Mouse (Mus musculus) retina, postnatal 1 day (tissue): ENCODE results near the gene Timm50.

Experiments
- DNase-seq: peaks from one replicate; pipeline ENCODE4 v3.0.0-alpha.2; 2012

The Timm50 gene

GRCm38 (mm10) chr7:28311926-28312543 is at the start of gene Timm50:
Gene Timm50 (minus strand): TSS chr7:28312072.
- peak; percentile 99 for DNase-seq

- no peak for DNase-seq
Observed at GRCm38 (mm10) chr7:28360291-28360690, 48.4 kb upstream of the Timm50 start.

- no peak for DNase-seq
Observed at GRCm38 (mm10) chr7:28359854-28360253, 48.0 kb upstream of the Timm50 start.

GRCm38 (mm10) chr7:28358431-28358830 is 46.6 kb upstream of the Timm50 start:
- no peak for DNase-seq

- DNase-seq = peak; percentile 59
Observed at GRCm38 (mm10) chr7:28357984-28358383, 46.1 kb upstream of the Timm50 start.

GRCm38 (mm10) chr7:28356981-28357380 is 45.1 kb upstream of the Timm50 start:
- DNase-seq = no peak

- DNase-seq = no peak
Observed at GRCm38 (mm10) chr7:28355221-28355620, 43.3 kb upstream of the Timm50 start.

GRCm38 (mm10) chr7:28354596-28354995 is 42.7 kb upstream of the Timm50 start:
- DNase-seq = no peak

GRCm38 (mm10) chr7:28354113-28354581 is 42.3 kb upstream of the Timm50 start:
- DNase-seq = no peak

GRCm38 (mm10) chr7:28353267-28353666 is 41.4 kb upstream of the Timm50 start:
- DNase-seq = no peak

GRCm38 (mm10) chr7:28351676-28352191 is 39.9 kb upstream of the Timm50 start:
- DNase-seq = no peak

- peak; percentile 99 for DNase-seq
Observed at GRCm38 (mm10) chr7:28350155-28350883, 38.4 kb upstream of the Timm50 start, which contains the start of gene Rps16. Gene Rps16 (plus strand): TSS chr7:28350652.

- peak; percentile 66 for DNase-seq
Observed at GRCm38 (mm10) chr7:28348601-28349000, 36.7 kb upstream of the Timm50 start.

GRCm38 (mm10) chr7:28347746-28348145 is 35.9 kb upstream of the Timm50 start:
- DNase-seq = no peak

- peak; percentile 80 for DNase-seq
Observed at GRCm38 (mm10) chr7:28344637-28345036, 32.8 kb upstream of the Timm50 start.

GRCm38 (mm10) chr7:28341381-28341780 is 29.5 kb upstream of the Timm50 start:
- no peak for DNase-seq

- peak; percentile 71 for DNase-seq
Observed at GRCm38 (mm10) chr7:28339213-28339917, 27.5 kb upstream of the Timm50 start.

GRCm38 (mm10) chr7:28338108-28338998 is 26.5 kb upstream of the Timm50 start, which contains the start of gene Supt5:
Gene Supt5 (minus strand): TSS chr7:28338746.
- peak; percentile 99 for DNase-seq

GRCm38 (mm10) chr7:28335471-28335870 is 23.6 kb upstream of the Timm50 start:
- DNase-seq = no peak

- DNase-seq = no peak
Observed at GRCm38 (mm10) chr7:28334534-28334933, 22.7 kb upstream of the Timm50 start.

GRCm38 (mm10) chr7:28328260-28328659 is 16.4 kb upstream of the Timm50 start:
- DNase-seq = no peak

GRCm38 (mm10) chr7:28326457-28326856 is 14.6 kb upstream of the Timm50 start:
- DNase-seq = no peak
